Mouse (Mus musculus) erythroblast, embryonic 14.5 days (primary cell): ENCODE measurements around the gene Plac1.

Experiments
- GATA1 ChIP-seq: IDR thresholded peaks from 2 replicates; pipeline ENCODE4 v1.6.1; 2012; ENCODE audit warnings: low read length, inconsistent platforms, mixed read lengths
- TAL1 ChIP-seq: IDR thresholded peaks from 3 replicates; pipeline ENCODE4 v1.6.1; 2012; ENCODE audit warnings: low read length, inconsistent platforms, mixed read lengths

DNA sequence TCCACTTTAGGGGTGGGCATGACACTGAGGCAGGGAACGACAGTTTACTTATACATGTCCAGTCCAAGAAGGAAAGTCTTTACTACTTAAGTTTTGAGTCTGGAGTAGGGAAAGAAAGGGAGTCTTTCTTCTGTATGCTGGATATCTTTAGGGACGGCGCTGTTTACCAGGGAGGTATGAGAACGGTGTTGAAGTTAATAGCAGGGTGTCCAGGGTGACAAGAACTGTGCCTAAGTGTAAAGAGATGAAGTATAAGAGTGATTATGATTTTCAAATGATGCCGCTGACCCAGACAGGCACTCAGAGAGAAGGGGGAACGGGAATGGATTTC is 182.2 kb downstream of the Plac1 start:
- TF ChIP-seq GATA1 (no peak), TAL1 (no peak)
